Mouse (Mus musculus): ENCODE results near the gene Sec23b. TPM values are rescaled to one million over a fixed set of nuclear protein-coding genes. Genes with fewer than 3 reads are reported as not detected.

Sec23b gene
- total and polyA plus RNA-seq, 3 experiments: 95.4 to 103 (median 98.5) TPM

- Histone ChIP-seq H3K9ac (ENCODE audit: insufficient read depth, low read depth) (no peak overlapping the region), H3K36me3 (replicated peaks in 1 of 2; ENCODE audit: control insufficient read depth in 1 of 2, insufficient read depth in 1 of 2, low read length in 1 of 2) (peaks cover 3 to 31% of the 10 kb centered on the region in 2 experiments), H3K27ac (ENCODE audit: insufficient read depth, low read depth) (no peak overlapping the region), H3K4me3 (replicated peaks in 1 of 3; ENCODE audit: low read depth in 2 of 3, low read length in 2 of 3, poor library complexity in 1 of 3) (no peak overlapping the region), H3K4me1 (ENCODE audit: control insufficient read depth in 1 of 2, insufficient read depth in 2 of 2) (no peaks in the 10 kb centered on the region), H3K9me3 (replicated peaks; ENCODE audit: low read length) (no peaks in the 10 kb centered on the region), H3K4me2 (ENCODE audit: insufficient read depth, low read depth, poor library complexity, severe bottlenecking) (no peak overlapping the region), H3K27me3 (replicated peaks) (no peaks in the 10 kb centered on the region), H3K79me2 (replicated peaks; ENCODE audit: control insufficient read depth, extremely low read depth, insufficient read depth, poor library complexity, severe bottlenecking) (no peaks in the 10 kb centered on the region)
- TF ChIP-seq MEF2A (IDR thresholded peaks at IDR 0.05; ENCODE audit: borderline replicate concordance, low read depth, low read length) (no peak), NRF1 (IDR thresholded peaks at IDR 0.05; ENCODE audit: low read depth, low read length) (no peak), POLR2AphosphoS2 (IDR thresholded peaks at IDR 0.05; ENCODE audit: low read depth, low read length) (no peak), ELF1 (IDR thresholded peaks at IDR 0.05; ENCODE audit: low read depth, low read length) (no peak), MAFK (IDR thresholded peaks at IDR 0.05; ENCODE audit: insufficient replicate concordance, low read length) (no peak), MYC (IDR thresholded peaks at IDR 0.05; ENCODE audit: low read depth, low read length) (no peak), RAD21 (IDR thresholded peaks at IDR 0.05; ENCODE audit: low read depth, low read length) (no peak), CHD2 (IDR thresholded peaks at IDR 0.05; ENCODE audit: low read length) (no peak), UBTF (IDR thresholded peaks at IDR 0.05; ENCODE audit: low read depth, low read length) (no peak), MXI1 (IDR thresholded peaks at IDR 0.05; ENCODE audit: low read depth, low read length) (no peak), HCFC1 (IDR thresholded peaks at IDR 0.05; ENCODE audit: low read depth, low read length) (no peak), MAX (IDR thresholded peaks at IDR 0.05; ENCODE audit: low read length) (no peak), NELFE (IDR thresholded peaks at IDR 0.05; ENCODE audit: low read depth, low read length) (no peak), JUN (IDR thresholded peaks at IDR 0.05; ENCODE audit: insufficient read depth, low read depth, low read length) (no peak)
- in situ Hi-C loops (cut with MboI; ENCODE audit: low pct_ligation_motif_present, low pct_unique_long_range_greater_than_20kb, low sequenced_read_pairs) (loop anchor here (25.0 kb wide), 1 partner anchor 229 kb away; no protein-coding TSS in a partner anchor), dilution Hi-C loops (cut with MboI; ENCODE audit: extremely low pct_ligation_motif_present, extremely low pct_unique_long_range_greater_than_20kb, low sequenced_read_pairs) (no loop called here)
- no peak for DNase-seq (ENCODE audit: extremely low read depth)
These were observed 77.5 kb downstream of the Sec23b start for GRCm38 (mm10) chr2:144633551-144633950.

DNA sequence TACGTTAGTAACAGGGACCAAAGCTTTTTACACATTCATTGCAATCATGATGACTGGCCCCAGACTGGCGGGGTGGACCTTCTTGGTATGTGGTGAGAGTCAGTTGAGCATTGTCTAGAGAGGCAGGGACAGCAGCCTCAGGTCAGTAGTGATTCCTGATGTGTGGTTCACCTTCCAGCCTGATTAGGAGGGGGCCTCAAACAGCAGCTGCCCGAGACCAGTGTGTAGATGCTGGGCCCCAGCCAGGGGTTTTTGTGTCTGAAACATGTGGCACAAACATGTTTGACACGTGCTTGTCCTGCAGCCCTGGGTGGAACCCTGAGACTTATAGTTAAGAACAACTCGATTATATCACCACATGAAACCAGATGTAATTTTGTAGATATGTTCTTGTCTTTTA, 78.2 kb downstream of the Sec23b start:
- Histone ChIP-seq H3K79me2 (replicated peaks; ENCODE audit: control insufficient read depth, extremely low read depth, insufficient read depth, poor library complexity, severe bottlenecking) (no peaks in the 10 kb centered on the region), H3K9me3 (replicated peaks; ENCODE audit: low read length) (no peaks in the 10 kb centered on the region), H3K9ac (ENCODE audit: insufficient read depth, low read depth) (no peak overlapping the region), H3K27ac (ENCODE audit: insufficient read depth, low read depth) (no peak overlapping the region), H3K4me3 (replicated peaks in 1 of 3; ENCODE audit: low read depth in 2 of 3, low read length in 2 of 3, poor library complexity in 1 of 3) (no peak overlapping the region), H3K4me1 (ENCODE audit: control insufficient read depth in 1 of 2, insufficient read depth in 2 of 2) (no peaks in the 10 kb centered on the region), H3K27me3 (replicated peaks) (no peaks in the 10 kb centered on the region), H3K36me3 (replicated peaks in 1 of 2; ENCODE audit: control insufficient read depth in 1 of 2, insufficient read depth in 1 of 2, low read length in 1 of 2) (peaks cover 3 to 35% of the 10 kb centered on the region in 2 experiments), H3K4me2 (ENCODE audit: insufficient read depth, low read depth, poor library complexity, severe bottlenecking) (no peak overlapping the region)
- in situ Hi-C loops (cut with MboI; ENCODE audit: low pct_ligation_motif_present, low pct_unique_long_range_greater_than_20kb, low sequenced_read_pairs) (loop anchor here (25.0 kb wide), 1 partner anchor 228 kb away; no protein-coding TSS in a partner anchor), dilution Hi-C loops (cut with MboI; ENCODE audit: extremely low pct_ligation_motif_present, extremely low pct_unique_long_range_greater_than_20kb, low sequenced_read_pairs) (no loop called here)
- TF ChIP-seq CHD1 (IDR thresholded peaks at IDR 0.05; ENCODE audit: low read depth, low read length) (no peak), MAFK (IDR thresholded peaks at IDR 0.05; ENCODE audit: insufficient replicate concordance, low read length) (no peak), TBP (conservative IDR thresholded peaks at IDR 0.05; ENCODE audit: low read depth, low read length) (no peak), SIN3A (IDR thresholded peaks at IDR 0.05; ENCODE audit: low read length) (no peak), PAX5 (IDR thresholded peaks at IDR 0.05; ENCODE audit: low read length) (no peak), ETS1 (conservative IDR thresholded peaks at IDR 0.05; ENCODE audit: low read depth, low read length) (no peak), GABPA (IDR thresholded peaks at IDR 0.05; ENCODE audit: insufficient replicate concordance, low read depth, low read length) (no peak), MEF2A (IDR thresholded peaks at IDR 0.05; ENCODE audit: borderline replicate concordance, low read depth, low read length) (no peak), MAX (IDR thresholded peaks at IDR 0.05; ENCODE audit: low read length) (no peak), TCF12 (IDR thresholded peaks at IDR 0.05; ENCODE audit: low read depth, low read length) (no peak), ZKSCAN1 (IDR thresholded peaks at IDR 0.05; ENCODE audit: borderline replicate concordance, low read depth, low read length) (no peak), RCOR1 (conservative IDR thresholded peaks at IDR 0.05; ENCODE audit: low read depth, low read length) (no peak), EP300 (IDR thresholded peaks at IDR 0.05; ENCODE audit: low read length) (no peak), HCFC1 (IDR thresholded peaks at IDR 0.05; ENCODE audit: low read depth, low read length) (no peak), RAD21 (IDR thresholded peaks at IDR 0.05; ENCODE audit: low read depth, low read length) (no peak), POLR2AphosphoS2 (IDR thresholded peaks at IDR 0.05; ENCODE audit: low read depth, low read length) (no peak), JUN (IDR thresholded peaks at IDR 0.05; ENCODE audit: insufficient read depth, low read depth, low read length) (no peak), ZNF384 (IDR thresholded peaks at IDR 0.05; ENCODE audit: low read depth, low read length) (no peak)
- DNase-seq (ENCODE audit: extremely low read depth): no peak

Data from CH12.LX (cell line).